Mouse (Mus musculus): ENCODE measurements around the gene Gga3. TPM values are rescaled to one million over a fixed set of nuclear protein-coding genes. Genes with fewer than 3 reads are reported as not detected.

Gene Gga3
- total RNA-seq, 2 experiments from 2014 or later, result 28.2 to 34.1 TPM

DNA sequence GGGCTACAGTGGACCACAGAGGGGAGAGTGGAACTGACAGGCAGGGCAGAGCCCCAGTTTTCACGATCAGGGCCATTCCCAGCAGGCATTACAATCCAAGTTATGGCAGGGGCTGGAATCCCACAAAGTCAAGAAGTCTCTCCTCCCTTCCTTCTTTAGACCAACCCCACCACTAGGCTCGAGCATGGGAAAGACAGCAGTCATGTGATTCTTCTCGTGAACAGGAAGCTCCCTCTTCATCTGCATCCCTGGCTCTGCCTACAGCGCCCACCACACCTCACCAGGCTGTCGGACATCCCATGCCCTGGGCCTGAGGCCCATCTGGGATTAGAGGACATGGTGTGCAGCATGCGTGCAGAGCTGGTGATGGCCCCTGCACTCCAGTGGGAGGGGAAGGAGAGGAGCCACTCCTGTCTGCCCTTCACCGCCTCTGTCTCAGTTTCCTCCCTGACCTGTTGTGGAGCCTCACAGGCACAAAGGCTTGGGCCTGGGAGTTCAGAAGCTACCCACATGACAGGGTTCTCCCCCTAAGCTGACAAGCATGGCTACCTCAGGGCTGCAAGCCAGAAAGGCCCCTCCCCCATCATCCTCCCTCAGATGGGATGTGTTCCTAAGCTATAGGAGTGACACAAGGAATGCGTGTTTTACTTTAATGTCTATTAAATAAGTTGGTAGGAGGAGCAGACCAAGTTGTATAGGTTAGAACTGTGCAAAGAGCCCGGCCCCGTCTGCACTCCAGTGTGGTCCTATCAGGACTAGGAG lies 10.7 kb upstream of the Gga3 start:
- no peak for ATAC-seq (replicated peaks; ENCODE audit: poor library complexity, severe bottlenecking)

DNA sequence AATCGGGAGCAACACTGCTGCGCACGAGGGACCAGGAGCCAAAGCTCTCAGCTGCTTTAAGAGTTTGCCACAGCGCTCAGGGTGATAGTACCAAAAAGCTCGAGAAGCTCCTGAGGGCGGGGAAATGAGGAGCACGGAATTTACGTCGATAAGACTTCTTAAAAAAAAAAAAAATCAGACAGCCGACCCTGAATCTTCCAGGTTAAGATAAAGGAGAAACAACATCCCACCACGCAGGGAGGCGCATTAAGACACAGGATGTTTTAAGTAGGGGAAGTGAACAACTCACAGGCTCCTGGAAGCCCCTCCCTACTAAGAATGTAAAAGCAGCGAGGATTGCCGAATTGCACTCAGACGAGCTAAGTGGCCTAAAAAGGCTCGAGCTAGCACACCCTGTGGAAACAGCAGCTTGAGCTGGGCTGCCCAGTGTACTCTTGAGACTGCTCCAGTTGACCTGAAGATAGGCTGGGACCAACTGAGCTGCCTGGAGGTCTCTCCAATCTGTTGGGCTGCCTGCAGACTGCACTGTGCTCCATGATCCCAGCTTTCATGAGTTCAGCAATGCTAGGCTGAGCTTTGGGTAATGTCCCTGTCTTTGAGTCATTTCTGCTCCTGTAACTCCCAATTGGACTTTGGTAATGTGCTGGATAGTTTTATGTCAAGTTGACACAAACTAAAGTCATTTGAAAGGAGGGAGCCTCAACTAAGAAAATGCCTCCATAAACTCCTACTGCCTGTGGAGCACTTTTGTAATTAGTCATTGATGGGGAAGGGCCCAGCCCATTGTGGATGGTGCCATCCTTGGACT lies 9.5 kb upstream of the Gga3 start:
- ATAC-seq (replicated peaks; ENCODE audit: poor library complexity, severe bottlenecking), result peak; percentile 60

DNA sequence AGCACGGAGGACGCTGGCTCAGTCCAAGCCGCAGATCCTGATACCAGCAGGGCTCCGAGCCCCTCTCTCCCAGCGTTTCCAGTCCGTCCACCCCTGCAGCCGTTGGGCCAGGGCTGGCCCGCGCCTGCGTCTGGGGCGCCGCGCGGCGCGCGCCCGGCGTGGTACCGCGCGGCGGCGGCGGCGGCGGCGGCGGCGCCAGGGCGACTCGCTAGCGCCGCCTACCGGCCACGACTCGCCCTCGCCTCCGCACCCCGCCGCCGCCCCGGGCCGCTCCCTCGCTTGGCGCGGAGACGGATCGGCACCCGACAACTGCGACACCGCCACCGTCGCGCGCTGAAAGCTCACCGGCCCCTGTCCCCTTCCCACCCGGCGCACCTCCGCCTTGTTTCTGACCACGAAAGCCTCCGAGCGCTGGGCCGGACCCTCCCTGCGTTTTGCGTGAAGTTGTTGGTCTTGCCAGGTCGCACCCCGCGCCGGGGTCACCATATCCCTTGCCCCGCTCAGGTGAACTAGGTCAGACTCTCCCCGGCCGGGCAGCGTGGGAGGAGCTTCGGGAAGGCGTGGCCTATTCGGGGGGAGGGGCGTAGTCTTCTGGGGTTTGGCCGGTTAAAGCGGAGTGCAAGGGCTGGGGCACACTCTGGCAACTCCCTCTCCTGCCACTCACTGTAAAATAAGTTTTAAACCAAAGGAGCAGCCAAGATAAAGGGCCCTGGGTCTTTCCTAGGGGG lies 8.7 kb upstream of the Gga3 start, which contains the start of gene Mif4gd:
Gene Mif4gd, minus strand, starts transcription at position 560 of the 728 bp plus-strand sequence.
- ATAC-seq (replicated peaks; ENCODE audit: poor library complexity, severe bottlenecking), result peak; percentile 85

DNA sequence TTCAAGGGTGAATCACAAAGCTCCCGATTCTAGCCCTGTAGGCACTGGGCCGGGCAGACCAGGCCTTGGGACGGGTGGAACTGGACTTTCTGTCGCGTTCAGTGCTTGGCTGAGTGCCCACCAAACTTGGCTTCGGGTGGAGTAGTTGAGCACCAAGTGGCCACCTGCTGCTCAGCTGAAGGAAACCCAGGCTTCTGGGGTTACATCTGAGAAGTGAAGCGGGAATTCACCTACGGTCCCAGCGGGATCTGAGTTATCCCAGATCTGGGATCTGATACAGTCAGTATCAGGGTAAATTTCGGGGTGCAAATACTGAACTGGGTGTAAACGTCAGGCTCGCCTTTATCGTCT lies 8.2 kb upstream of the Gga3 start:
- no peak for ATAC-seq (replicated peaks; ENCODE audit: poor library complexity, severe bottlenecking)

DNA sequence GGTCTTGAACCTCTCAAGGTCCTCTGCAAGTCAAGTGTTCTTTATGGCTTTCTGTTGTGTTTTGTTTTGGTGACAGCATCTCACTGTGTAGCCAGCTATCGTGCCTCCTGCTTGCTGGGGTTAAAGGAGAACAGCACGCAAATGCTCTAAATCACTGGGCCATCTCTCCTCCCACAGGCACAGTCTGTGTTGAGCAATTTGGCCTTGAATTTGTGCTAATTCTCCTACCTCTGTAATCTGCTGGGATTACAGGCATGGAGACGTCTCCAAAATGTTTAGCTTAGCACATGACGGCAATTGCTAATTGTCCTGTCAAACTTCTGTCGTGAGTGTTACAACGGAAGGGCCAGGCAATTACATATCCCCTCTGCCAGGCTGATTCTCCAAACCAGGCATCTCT lies 7.3 kb upstream of the Gga3 start:
- no peak for ATAC-seq (replicated peaks; ENCODE audit: poor library complexity, severe bottlenecking)

DNA sequence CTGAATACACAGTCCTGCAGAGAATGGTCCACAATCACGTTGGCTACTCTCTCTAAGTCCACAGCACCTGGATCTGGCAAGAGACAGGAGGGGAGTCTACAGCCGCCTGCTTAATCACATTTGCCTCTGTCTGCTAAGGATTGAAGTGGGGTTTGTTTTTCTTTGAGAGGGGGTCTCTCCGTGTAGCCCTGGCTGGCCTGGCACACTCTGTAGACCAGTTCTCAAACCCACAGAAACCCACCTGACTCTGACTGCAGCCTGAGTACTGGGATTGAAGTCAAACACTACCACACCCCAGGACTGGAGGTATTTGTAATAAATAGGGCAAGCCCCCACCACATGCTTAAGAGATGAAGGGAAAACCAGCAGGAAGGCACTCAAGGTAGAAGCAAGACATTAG lies 5.7 kb upstream of the Gga3 start:
- ATAC-seq (replicated peaks; ENCODE audit: poor library complexity, severe bottlenecking), result no peak

DNA sequence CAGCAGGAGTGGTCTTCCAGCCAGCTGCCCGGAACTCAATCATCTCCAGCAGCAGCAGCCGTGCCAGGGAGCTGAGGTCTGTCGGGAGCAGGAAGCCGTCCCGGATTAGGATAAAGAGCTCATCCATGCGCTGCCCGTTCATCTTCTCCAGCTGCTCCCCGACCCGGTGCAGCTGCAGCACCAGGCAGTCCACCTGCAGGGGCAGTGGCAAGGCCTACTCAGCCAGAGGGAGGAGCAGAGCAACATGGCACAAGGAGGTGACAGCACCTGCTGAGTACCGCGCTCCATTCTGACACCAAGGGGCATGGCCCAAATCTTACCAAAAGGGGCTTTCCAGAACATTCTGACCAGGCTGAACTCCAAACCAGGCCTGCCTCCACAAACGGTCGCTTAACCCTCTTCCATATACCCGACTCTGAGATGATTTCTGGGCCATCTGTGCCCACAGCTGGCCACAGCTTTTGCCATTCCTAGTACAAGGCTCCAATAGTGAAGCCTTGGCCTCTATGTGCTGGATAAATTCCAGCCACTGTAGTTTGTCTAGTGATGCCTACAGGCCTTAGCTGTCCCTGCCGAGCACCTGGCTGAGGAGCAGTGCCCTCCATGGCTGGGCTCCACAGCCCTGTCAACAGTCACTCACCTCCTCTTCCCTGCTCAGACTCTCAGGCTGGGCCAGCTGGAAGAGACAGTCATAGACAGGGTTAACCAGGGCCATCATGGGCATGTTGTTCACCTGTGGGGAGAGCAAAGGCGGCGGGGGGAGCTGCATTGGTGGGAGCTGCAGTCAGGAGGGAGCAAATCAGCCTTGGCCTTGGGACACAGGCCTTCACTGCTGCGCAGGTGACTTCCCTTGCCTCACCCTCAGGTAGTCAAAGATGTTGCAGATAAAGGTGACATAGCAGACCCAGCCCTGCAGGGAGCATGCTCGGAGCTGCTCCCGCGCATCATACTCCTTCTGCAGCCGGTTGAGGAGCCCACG lies 4.9 kb upstream of the Gga3 start:
- no peak for ATAC-seq (replicated peaks; ENCODE audit: poor library complexity, severe bottlenecking)

DNA sequence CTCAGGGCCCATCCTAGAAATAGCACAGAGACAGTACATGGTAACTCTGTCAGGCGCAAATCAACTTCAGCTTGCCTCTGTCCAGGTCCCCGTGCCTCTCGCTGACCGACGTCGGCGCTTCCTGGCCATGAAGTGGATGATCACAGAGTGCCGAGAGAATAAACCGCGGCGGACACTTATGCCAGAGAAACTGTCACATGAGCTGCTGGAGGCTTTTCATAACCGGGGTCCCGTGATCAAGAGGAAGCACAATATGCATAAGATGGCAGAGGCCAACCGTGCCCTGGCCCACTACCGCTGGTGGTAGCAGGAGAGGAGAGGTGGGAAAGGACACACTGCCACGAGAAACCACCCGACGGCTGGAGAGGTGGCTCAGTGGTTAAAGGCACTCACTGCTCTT lies 2.9 kb upstream of the Gga3 start:
- no peak for ATAC-seq (replicated peaks; ENCODE audit: poor library complexity, severe bottlenecking)

DNA sequence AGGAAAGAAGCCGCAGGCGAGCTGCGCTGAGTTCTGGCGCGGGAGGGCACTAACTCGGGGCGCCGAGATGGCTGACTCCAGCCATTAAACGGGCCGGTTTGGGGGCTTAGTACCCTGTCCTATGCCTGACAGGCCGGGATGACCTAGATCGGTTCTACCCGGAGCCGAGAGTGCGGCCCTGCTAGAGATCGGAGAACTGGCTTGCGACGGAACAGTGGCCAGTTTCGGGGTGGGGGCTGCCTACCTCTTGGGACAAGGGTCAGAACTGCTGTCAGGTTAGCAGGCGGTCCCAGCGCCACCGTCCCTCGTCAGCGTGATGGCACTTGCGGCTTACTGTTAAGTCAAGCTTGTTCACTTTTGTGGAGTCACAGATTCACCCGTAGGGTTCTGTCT lies 449 bp upstream of the Gga3 start:
- ATAC-seq (replicated peaks; ENCODE audit: poor library complexity, severe bottlenecking), result 0 out of 2 replicates have a peak, but pooled peaks have one; percentile 7

DNA sequence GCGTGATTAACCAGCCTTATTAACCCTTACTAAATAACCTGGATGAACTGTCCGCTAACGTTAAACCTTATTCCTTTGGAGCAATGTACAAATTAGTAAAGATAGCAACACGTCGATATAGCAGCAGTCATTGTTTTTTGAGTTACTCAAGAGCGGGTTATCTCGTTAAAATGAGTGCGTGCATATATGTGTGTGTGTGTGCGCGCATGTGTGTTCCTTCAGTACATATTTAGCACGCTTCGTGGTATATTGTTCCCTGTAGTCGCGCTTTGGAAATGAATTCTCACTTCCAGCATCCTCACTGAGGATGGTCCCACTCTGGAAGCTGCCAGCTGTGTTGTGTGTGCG lies 749 bp downstream of the Gga3 start:
- no peak for ATAC-seq (replicated peaks; ENCODE audit: poor library complexity, severe bottlenecking)

DNA sequence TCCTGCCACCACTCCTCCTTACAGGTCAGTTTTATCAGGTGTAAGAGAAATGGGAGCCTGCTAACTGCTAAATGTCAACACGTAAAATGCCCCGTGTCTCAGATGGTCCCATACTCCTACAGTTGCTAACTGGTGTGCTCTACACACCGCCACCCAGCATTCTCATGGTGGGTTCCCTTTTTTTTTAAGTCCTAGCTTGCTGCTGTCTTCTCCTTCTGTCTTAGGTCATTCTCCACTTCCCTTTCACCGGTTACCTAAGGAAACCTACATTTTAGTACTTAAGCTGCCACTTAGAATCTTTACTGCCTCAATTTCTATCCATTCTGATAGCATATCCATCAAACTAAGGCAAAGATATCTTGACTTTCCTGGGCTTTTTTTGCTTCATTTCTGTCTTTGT lies 2.7 kb downstream of the Gga3 start:
- ATAC-seq (replicated peaks; ENCODE audit: poor library complexity, severe bottlenecking), result peak; percentile 29

DNA sequence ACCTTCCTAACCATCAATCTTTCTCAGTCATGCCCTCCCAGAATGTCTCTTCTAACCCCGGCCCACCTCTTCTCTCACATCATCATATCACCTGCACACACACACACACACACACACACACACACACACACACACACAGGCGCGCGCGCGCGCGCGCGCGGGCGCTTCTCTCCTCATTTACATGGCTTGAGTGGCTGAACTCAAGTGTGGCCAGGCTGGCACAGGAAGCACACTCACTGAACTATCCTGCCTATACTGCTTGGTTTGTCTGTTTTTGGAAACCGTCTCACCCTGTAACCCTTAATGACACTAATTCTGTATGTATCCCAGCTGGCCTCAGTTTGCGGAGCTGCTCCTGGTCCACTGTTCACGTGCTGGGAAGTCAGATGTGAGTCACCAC lies 3.1 kb downstream of the Gga3 start:
- no peak for ATAC-seq (replicated peaks; ENCODE audit: poor library complexity, severe bottlenecking)

DNA sequence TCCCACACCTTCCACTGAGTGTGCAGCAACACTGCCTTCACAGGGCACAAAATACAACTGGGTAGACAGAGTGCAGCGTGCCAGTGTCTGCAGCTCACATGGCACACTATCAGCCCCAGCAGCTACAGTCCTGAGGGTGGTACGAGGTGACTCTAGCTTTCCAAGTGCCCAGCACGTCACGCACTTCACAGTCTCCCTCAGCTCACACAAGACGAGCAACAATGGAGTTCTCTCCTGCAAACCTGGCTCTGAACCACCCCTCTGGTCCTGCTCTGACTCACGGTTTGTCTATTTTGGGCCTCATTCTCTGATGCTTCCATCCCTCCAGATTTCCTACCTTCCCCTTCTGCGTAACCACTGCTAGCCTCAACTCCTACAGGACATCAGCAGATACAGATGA lies 4.1 kb downstream of the Gga3 start:
- no peak for ATAC-seq (replicated peaks; ENCODE audit: poor library complexity, severe bottlenecking)

DNA sequence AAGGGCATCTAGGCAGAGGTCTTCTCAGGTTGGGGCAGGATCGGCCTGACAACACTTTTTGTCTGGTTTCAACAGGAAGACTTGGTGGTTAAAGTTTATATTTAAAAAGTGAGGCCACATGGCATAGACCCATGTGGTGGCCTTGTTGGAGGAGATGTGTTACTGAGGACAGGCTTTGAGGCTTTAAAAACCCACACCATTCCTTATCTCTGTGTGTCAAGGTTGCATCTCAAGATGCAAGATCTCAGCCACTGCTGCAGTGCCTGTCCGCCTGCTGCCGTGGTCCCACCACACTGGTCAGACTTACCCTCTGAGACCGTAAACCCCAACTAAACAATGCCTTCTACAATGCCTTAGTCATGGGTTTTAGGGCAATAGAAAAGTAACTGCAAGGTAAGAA lies 5.5 kb downstream of the Gga3 start:
- no peak for ATAC-seq (replicated peaks; ENCODE audit: poor library complexity, severe bottlenecking)

DNA sequence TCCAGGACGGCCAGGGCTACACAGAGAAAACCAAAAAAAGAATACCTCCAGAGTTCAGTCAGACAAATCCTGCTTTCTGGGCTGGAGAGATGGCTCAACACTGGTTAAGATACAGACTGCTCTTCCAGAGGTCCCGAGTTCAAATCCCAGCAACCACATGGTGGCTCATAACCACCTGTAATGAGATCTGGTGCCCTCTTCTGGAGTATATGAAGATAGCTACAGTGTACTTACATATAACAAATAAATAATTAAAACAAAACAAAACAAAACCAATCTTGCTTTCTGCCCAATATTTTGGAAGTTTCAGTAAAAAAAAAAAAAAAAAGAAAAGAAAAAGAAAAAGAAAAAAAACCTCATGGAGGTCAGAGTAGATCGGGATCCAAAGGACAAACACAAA lies 8.6 kb downstream of the Gga3 start:
- ATAC-seq (replicated peaks; ENCODE audit: poor library complexity, severe bottlenecking), result no peak

DNA sequence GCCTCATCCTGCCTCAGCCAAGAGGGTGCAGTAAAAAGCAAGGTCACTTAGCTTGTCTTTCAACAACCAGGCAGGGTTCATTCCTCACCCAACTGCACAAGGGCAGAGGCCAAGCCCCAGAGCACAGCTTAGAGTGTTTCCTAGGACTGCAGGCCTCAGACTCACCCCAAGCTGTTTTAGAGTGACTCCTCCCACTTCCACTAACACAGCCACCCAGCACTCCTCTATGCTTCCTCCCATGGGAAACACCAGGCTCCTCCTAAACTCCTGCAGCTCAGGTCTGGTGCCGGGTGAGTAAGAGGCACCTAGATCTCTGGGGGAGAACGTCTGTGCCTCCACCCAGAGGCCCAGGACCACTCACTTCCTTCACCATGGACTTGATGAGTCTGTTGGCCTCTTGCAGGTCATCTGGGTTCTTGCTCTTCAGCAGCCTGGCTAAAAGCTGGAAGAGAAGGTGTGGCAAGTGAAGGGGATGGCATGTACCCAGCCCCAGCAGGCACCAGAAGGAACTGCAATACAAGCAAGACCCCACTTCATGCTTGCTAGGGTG lies 13.2 kb downstream of the Gga3 start:
- no peak for ATAC-seq (replicated peaks; ENCODE audit: poor library complexity, severe bottlenecking)

DNA sequence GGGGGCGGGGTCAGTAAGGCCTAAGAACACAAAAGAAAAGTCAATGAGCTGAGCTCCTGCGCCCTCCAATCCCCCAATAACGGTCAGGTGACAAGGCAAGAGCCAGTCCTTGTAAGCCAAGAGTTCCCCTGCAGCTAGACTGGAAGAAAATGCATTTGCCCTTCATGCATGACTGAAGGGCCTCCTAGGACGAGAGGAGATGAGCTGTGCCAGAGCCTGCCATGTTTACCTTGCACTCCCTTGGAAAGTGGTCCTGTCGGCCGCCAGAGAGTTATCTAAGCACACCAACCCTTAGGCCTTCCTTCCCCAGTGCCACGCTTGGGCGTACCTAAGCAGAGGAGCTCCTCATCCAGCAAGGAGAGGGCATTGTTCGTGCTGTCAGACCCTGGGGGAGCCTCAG lies 15.9 kb downstream of the Gga3 start:
- no peak for ATAC-seq (replicated peaks; ENCODE audit: poor library complexity, severe bottlenecking)

DNA sequence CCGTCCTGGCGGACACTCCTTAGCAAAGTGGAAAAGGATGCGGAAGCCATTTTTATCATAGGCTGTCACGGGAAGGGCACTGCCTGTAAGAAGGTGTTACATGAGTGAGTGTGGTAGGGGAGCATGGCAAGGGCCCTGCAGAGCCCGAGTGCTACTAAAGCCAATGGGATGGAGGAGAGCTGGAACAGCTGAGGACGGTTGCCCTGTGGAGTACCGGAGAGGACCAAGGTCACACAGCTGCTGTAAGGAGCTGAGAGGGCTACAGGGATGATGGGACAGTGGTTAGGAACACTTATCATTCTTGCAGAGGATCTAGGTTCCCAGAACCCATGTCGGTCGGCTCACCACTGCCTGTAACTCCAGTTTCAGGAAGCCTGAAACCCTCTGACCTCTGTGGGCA lies 17.4 kb downstream of the Gga3 start:
- ATAC-seq (replicated peaks; ENCODE audit: poor library complexity, severe bottlenecking), result no peak

DNA sequence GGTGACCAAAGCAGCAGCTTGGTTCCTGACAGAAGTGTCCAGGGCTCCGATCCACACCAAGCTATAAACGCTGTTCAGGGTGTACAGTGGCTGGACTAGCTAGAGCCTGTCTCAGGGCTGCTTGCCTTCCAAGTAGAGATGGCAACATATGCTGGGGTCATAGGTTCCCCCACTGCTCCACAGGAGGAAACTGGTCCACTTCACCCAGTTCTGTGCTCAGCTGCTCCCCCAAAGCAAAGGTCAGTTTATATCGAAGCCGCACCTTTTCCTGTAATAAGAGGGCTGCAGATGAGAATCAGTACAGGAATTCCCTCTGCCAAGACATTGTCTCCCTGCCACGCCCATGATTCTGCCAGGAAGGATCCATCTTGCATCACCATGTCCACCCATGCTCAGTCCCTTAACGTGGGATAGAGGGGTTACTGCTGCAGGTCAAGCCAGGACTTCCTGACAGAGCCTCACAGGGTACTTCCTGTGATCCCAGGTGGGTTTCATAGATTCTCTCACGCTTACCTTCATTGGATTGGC lies 18.2 kb downstream of the Gga3 start:
- ATAC-seq (replicated peaks; ENCODE audit: poor library complexity, severe bottlenecking), result no peak
